Mouse (Mus musculus) hindbrain, embryonic 10.5 days (tissue): ENCODE data around the gene Meox2. TPM values are rescaled to one million over a fixed set of nuclear protein-coding genes. Genes with fewer than 3 reads are reported as not detected.
"Not testable (repeated sequence)": the region's sequence is repeated elsewhere in the genome, so short reads cannot be mapped to it uniquely, and the experiment has no call there.

Source experiments
- DNase-seq: peaks from one replicate; pipeline ENCODE4 v3.0.0-alpha.2; 2017; ENCODE audit warnings: low spot score
- H3K27ac ChIP-seq: fragments of 300-500 bp; sonication (generic); 2 replicates; pipeline ENCODE4 v1.5.1; 2016; ENCODE audit warnings: mild to moderate bottlenecking, moderate library complexity
- H3K27me3 ChIP-seq: fragments of 300-500 bp; sonication (generic); 2 replicates; pipeline ENCODE4 v1.6.1; 2016; ENCODE audit warnings: mild to moderate bottlenecking; ENCODE audit not compliant: poor library complexity, insufficient read depth, severe bottlenecking
- H3K36me3 ChIP-seq: fragments of 300-500 bp; sonication (generic); 2 replicates; pipeline ENCODE4 v1.6.1; 2016; ENCODE audit warnings: mild to moderate bottlenecking, moderate library complexity
- H3K4me1 ChIP-seq: fragments of 300-500 bp; sonication (generic); replicated peaks from 2 replicates; pipeline ENCODE4 v1.6.1; 2016; ENCODE audit warnings: mild to moderate bottlenecking
- H3K4me3 ChIP-seq: fragments of 300-500 bp; sonication (generic); 2 replicates; pipeline ENCODE4 v1.5.1; 2016; ENCODE audit warnings: mild to moderate bottlenecking, moderate library complexity
- H3K9me3 ChIP-seq: fragments of 300-500 bp; sonication (generic); 2 replicates; pipeline ENCODE4 v1.6.1; 2016; ENCODE audit warnings: mild to moderate bottlenecking, moderate library complexity
- whole genome bisulfite sequencing: fragments of 180-500 bp; shearing (Covaris S2); methylation state at CpG from one replicate; pipeline ENCODE4 v1.1.7; 2016; 5-methylcytosine and 5-hydroxymethylcytosine counted together
- polyA plus RNA-seq: library from polyadenylated mRNA; unstranded; fragments of >200 nt; fragmentation: Nextera tagmentation; extraction: Ambion mirVana; gene quantifications from 2 replicates; pipeline ENCODE4 v1.2.1, GENCODE M21; 2016

Gene Meox2
- polyA plus RNA-seq = 0.82 and 1.6 TPM in 2 replicates

GRCm38 (mm10) chr12:37108390-37108738, at the start of gene Meox2:
Gene Meox2 (plus strand): TSS chr12:37108540.
- peak; percentile 75 for DNase-seq
- Histone ChIP-seq H3K4me3 (peak within 1 kb of the TSS; percentile 60), H3K27ac (peak within 1 kb of the TSS; percentile 35), H3K27me3 (peaks cover 61% of the 10 kb centered on the region), H3K9me3 (no peaks in the 10 kb centered on the region), H3K36me3 (no peaks in the 10 kb centered on the region), H3K4me1 (peaks cover 18% of the 10 kb centered on the region)
- 0% methylated on average over 12 of the region's 12 CpGs for WGBS

GRCm38 (mm10) chr12:37072636-37073035, 35.7 kb upstream of the Meox2 start:
- Histone ChIP-seq H3K9me3 (no peaks in the 10 kb centered on the region), H3K27ac (no peak overlapping the region), H3K4me3 (no peak overlapping the region), H3K4me1 (no peaks in the 10 kb centered on the region), H3K27me3 (no peaks in the 10 kb centered on the region), H3K36me3 (no peaks in the 10 kb centered on the region)
- WGBS = 65% methylated on average over 3 of the region's 3 CpGs
- no peak for DNase-seq

- DNase-seq = no peak
- WGBS = 73% methylated on average over 1 of the region's 1 CpGs
- H3K36me3 ChIP-seq = no peaks in the 10 kb centered on the region
Measured at GRCm38 (mm10) chr12:37077308-37077707, 31.0 kb upstream of the Meox2 start.

GRCm38 (mm10) chr12:37080005-37080404, 28.3 kb upstream of the Meox2 start:
- not testable (repeated sequence) for H3K9me3 ChIP-seq, H3K27me3 ChIP-seq, H3K4me1 ChIP-seq, DNase-seq, H3K27ac ChIP-seq, H3K4me3 ChIP-seq, H3K36me3 ChIP-seq
- WGBS = 54% methylated on average over 5 of the region's 5 CpGs

More at GRCm38 (mm10) chr12:37077308-37077707, 31.0 kb upstream of the Meox2 start:
- Histone ChIP-seq H3K27me3 (no peaks in the 10 kb centered on the region), H3K4me1 (no peaks in the 10 kb centered on the region), H3K27ac (no peak overlapping the region), H3K4me3 (no peak overlapping the region), H3K9me3 (no peaks in the 10 kb centered on the region)

GRCm38 (mm10) chr12:37106541-37106940, 1.8 kb upstream of the Meox2 start:
- DNase-seq = no peak
- peaks cover 60% of the 10 kb centered on the region for H3K27me3 ChIP-seq
- 37% methylated on average over 8 of the region's 8 CpGs for WGBS
- H3K4me3 ChIP-seq = no peak overlapping the region
- peaks cover 18% of the 10 kb centered on the region for H3K4me1 ChIP-seq
- H3K27ac ChIP-seq = no peak overlapping the region
- H3K9me3 ChIP-seq = no peaks in the 10 kb centered on the region
- H3K36me3 ChIP-seq = no peaks in the 10 kb centered on the region

GRCm38 (mm10) chr12:37107150-37107549, 1.2 kb upstream of the Meox2 start:
- WGBS = 44% methylated on average over 2 of the region's 2 CpGs
- H3K27me3 ChIP-seq = peaks cover 61% of the 10 kb centered on the region
- DNase-seq = peak; percentile 5

GRCm38 (mm10) chr12:37107713-37108389, 489 bp upstream of the Meox2 start:
- Histone ChIP-seq H3K36me3 (no peaks in the 10 kb centered on the region), H3K4me1 (peaks cover 18% of the 10 kb centered on the region), H3K4me3 (peak overlapping the region; percentile 60), H3K27me3 (peaks cover 61% of the 10 kb centered on the region), H3K27ac (no peak overlapping the region; the same call in 1 of the 2 replicates), H3K9me3 (no peaks in the 10 kb centered on the region)
- 18% methylated on average over 20 of the region's 20 CpGs for WGBS
- DNase-seq = no peak

More at GRCm38 (mm10) chr12:37107150-37107549, 1.2 kb upstream of the Meox2 start:
- Histone ChIP-seq H3K4me3 (no peak overlapping the region), H3K27ac (no peak overlapping the region), H3K36me3 (no peaks in the 10 kb centered on the region), H3K9me3 (no peaks in the 10 kb centered on the region), H3K4me1 (peaks cover 18% of the 10 kb centered on the region)

GRCm38 (mm10) chr12:37108819-37109473, 606 bp downstream of the Meox2 start:
- WGBS = under 1% methylated on average over 29 of the region's 29 CpGs
- Histone ChIP-seq H3K4me3 (peak overlapping the region; percentile 60), H3K27me3 (peaks cover 61% of the 10 kb centered on the region), H3K4me1 (peaks cover 18% of the 10 kb centered on the region), H3K27ac (peak overlapping the region; percentile 35), H3K9me3 (no peaks in the 10 kb centered on the region), H3K36me3 (no peaks in the 10 kb centered on the region)
- peak; percentile 47 for DNase-seq

- Histone ChIP-seq H3K36me3 (no peaks in the 10 kb centered on the region), H3K27me3 (peaks cover 61% of the 10 kb centered on the region), H3K4me1 (peaks cover 18% of the 10 kb centered on the region), H3K4me3 (peak overlapping the region; percentile 60), H3K27ac (no peak overlapping the region), H3K9me3 (no peaks in the 10 kb centered on the region)
- DNase-seq = no peak
- WGBS = 7% methylated on average over 18 of the region's 18 CpGs
Measured at GRCm38 (mm10) chr12:37109474-37110012, 1.2 kb downstream of the Meox2 start.

GRCm38 (mm10) chr12:37110977-37111376, 2.6 kb downstream of the Meox2 start:
- Histone ChIP-seq H3K9me3 (no peaks in the 10 kb centered on the region), H3K27me3 (peaks cover 56% of the 10 kb centered on the region), H3K27ac (no peak overlapping the region), H3K36me3 (no peaks in the 10 kb centered on the region), H3K4me3 (no peak overlapping the region), H3K4me1 (peaks cover 18% of the 10 kb centered on the region)
- DNase-seq = peak; percentile 4
- WGBS = 66% methylated on average over 9 of the region's 9 CpGs

GRCm38 (mm10) chr12:37119246-37119645, 10.9 kb downstream of the Meox2 start:
- whole genome bisulfite sequencing = 75% methylated on average over 5 of the region's 5 CpGs
- H3K27me3 ChIP-seq = no peaks in the 10 kb centered on the region
- no peak overlapping the region for H3K4me3 ChIP-seq
- no peaks in the 10 kb centered on the region for H3K36me3 ChIP-seq
- no peak overlapping the region for H3K27ac ChIP-seq
- DNase-seq = no peak
- H3K9me3 ChIP-seq = no peaks in the 10 kb centered on the region
- H3K4me1 ChIP-seq = no peaks in the 10 kb centered on the region

GRCm38 (mm10) chr12:37123763-37124162, 15.4 kb downstream of the Meox2 start:
- Histone ChIP-seq H3K27ac (no peak overlapping the region), H3K9me3 (no peaks in the 10 kb centered on the region), H3K4me3 (no peak overlapping the region), H3K4me1 (no peaks in the 10 kb centered on the region), H3K27me3 (no peaks in the 10 kb centered on the region), H3K36me3 (no peaks in the 10 kb centered on the region)
- WGBS = 97% methylated on average over 2 of the region's 2 CpGs
- DNase-seq = no peak

GRCm38 (mm10) chr12:37142080-37142703, 33.9 kb downstream of the Meox2 start:
- no peaks in the 10 kb centered on the region for H3K36me3 ChIP-seq
- WGBS = 59% methylated on average over 3 of the region's 3 CpGs

More at GRCm38 (mm10) chr12:37142080-37142703, 33.9 kb downstream of the Meox2 start:
- Histone ChIP-seq H3K27ac (no peak overlapping the region), H3K9me3 (no peaks in the 10 kb centered on the region), H3K27me3 (no peaks in the 10 kb centered on the region), H3K4me1 (no peaks in the 10 kb centered on the region), H3K4me3 (no peak overlapping the region)
- no peak for DNase-seq
